Mouse (Mus musculus) left cerebral cortex, postnatal 14 days (tissue): ENCODE data around the gene Nrn1. TPM values are rescaled to one million over a fixed set of nuclear protein-coding genes. Genes with fewer than 3 reads are reported as not detected.

Experiments used
- DNase-seq, 2 experiments: peaks; one replicate each; pipeline ENCODE4 v3.0.0; 2021 to 2022; ENCODE audit warnings: low spot score in 2 of 2, mixed read lengths in 1 of 2
- intact Hi-C: fragments of 180-260 bp; cut with DNase I; formaldehyde crosslinking; loops from one replicate; pipeline ENCODE4 v1.15.1; 2025
- long read RNA-seq, 2 experiments: library from polyadenylated mRNA; stranded (forward); transcript quantifications; one replicate each; pipeline ENCODE4 v2.0.0; 2021
- total RNA-seq, 2 experiments: library from RNA; stranded (reverse); gene quantifications; 2 replicates each; pipeline ENCODE4 v1.2.3; 2021

The Nrn1 gene
- 100 to 1,000 TPM; 259 to 287 TPM for total RNA-seq
- long read RNA-seq, experiment 1, transcript Nrn1-201 (3 exons, 1,619 nt): major isoform, 240 of 269 reads
- long read RNA-seq, experiment 1, partial matches to known transcripts: 15 of 269 reads
- long read RNA-seq, experiment 1, other reads (novel, unspliced or antisense): 9 of 269 reads
- long read RNA-seq, experiment 2, transcript Nrn1-201 (3 exons, 1,619 nt): major isoform, 227 of 241 reads
- long read RNA-seq, experiment 2, partial matches to known transcripts: 2 of 241 reads
- long read RNA-seq, experiment 2, other reads (novel, unspliced or antisense): 12 of 241 reads

- DNase-seq: peak; percentile 49 to 57
- intact Hi-C loops: loop anchor here (2.0 to 5.0 kb wide), 2 partner anchors 158 to 578 kb away; no protein-coding TSS in a partner anchor
Measured at GRCm38 (mm10) chr13:36734731-36735571, at the start of gene Nrn1. Gene Nrn1 (minus strand): TSS chr13:36735131.

GRCm38 (mm10) chr13:36779626-36780025 lies 44.7 kb upstream of the Nrn1 start:
- DNase-seq: no peak
- intact Hi-C loops: no loop called here

GRCm38 (mm10) chr13:36766801-36767200 lies 31.9 kb upstream of the Nrn1 start:
- DNase-seq: no peak
- intact Hi-C loops: no loop called here

- no peak for DNase-seq
- intact Hi-C loops: no loop called here
Measured at GRCm38 (mm10) chr13:36751861-36752260, 16.9 kb upstream of the Nrn1 start.

- intact Hi-C loops: no loop called here
- no peak for DNase-seq
Measured at GRCm38 (mm10) chr13:36750056-36750455, 15.1 kb upstream of the Nrn1 start.

- intact Hi-C loops: no loop called here
- no peak for DNase-seq
Measured at GRCm38 (mm10) chr13:36736619-36736996, 1.7 kb upstream of the Nrn1 start.

- intact Hi-C loops: loop anchor here (2.0 kb wide), 1 partner anchor 577 kb away; no protein-coding TSS in a partner anchor
- DNase-seq: peak; percentile 65
Measured at GRCm38 (mm10) chr13:36735901-36736618, 1.1 kb upstream of the Nrn1 start.

GRCm38 (mm10) chr13:36733989-36734690 lies 791 bp downstream of the Nrn1 start:
- intact Hi-C loops: loop anchor here (2.0 to 5.0 kb wide), 2 partner anchors 157 to 579 kb away; no protein-coding TSS in a partner anchor
- DNase-seq: peak in 1 of 2 experiments; percentile 41

- DNase-seq: no peak
- intact Hi-C loops: loop anchor here (5.0 kb wide), 1 partner anchor 156 kb away; no protein-coding TSS in a partner anchor
Measured at GRCm38 (mm10) chr13:36733566-36733965, 1.4 kb downstream of the Nrn1 start.

- DNase-seq: no peak
- intact Hi-C loops: loop anchor here (5.0 kb wide), 1 partner anchor 156 kb away; no protein-coding TSS in a partner anchor
Measured at GRCm38 (mm10) chr13:36732891-36733490, 1.9 kb downstream of the Nrn1 start.

GRCm38 (mm10) chr13:36731931-36732461 lies 2.9 kb downstream of the Nrn1 start:
- intact Hi-C loops: loop anchor here (5.0 kb wide), 1 partner anchor 155 kb away; no protein-coding TSS in a partner anchor
- peak in 1 of 2 experiments; percentile 38 for DNase-seq

GRCm38 (mm10) chr13:36731016-36731930 lies 3.7 kb downstream of the Nrn1 start:
- intact Hi-C loops: loop anchor here (5.0 kb wide), 1 partner anchor 154 kb away; no protein-coding TSS in a partner anchor
- DNase-seq: peak in 1 of 2 experiments; percentile 42

GRCm38 (mm10) chr13:36730341-36730761 lies 4.6 kb downstream of the Nrn1 start:
- DNase-seq: peak in 1 of 2 experiments; percentile 21
- intact Hi-C loops: loop anchor here (5.0 kb wide), 1 partner anchor 153 kb away; no protein-coding TSS in a partner anchor

GRCm38 (mm10) chr13:36729731-36730340 lies 5.1 kb downstream of the Nrn1 start:
- intact Hi-C loops: loop anchor here (5.0 to 10.0 kb wide), 4 partner anchors 153 to 613 kb away; partner anchors contain the start of genes Fars2 and Lyrm4
- DNase-seq: no peak

GRCm38 (mm10) chr13:36728509-36728908 lies 6.4 kb downstream of the Nrn1 start:
- intact Hi-C loops: loop anchor here (5.0 to 10.0 kb wide), 3 partner anchors 224 to 611 kb away; partner anchors contain the start of genes Fars2 and Lyrm4
- DNase-seq: no peak

GRCm38 (mm10) chr13:36727779-36728470 lies 7.0 kb downstream of the Nrn1 start:
- DNase-seq: no peak
- intact Hi-C loops: loop anchor here (2.0 to 10.0 kb wide), 4 partner anchors 223 to 611 kb away; partner anchors contain the start of genes Fars2 and Lyrm4
